Mouse (Mus musculus) myocyte (in vitro differentiated cells): ENCODE data around the gene Klhdc8a. TPM values are rescaled to one million over a fixed set of nuclear protein-coding genes. Genes with fewer than 3 reads are reported as not detected.

Source experiments
- H3K27me3 ChIP-seq: one replicate; pipeline ENCODE4 v1.6.1; 2011; ENCODE audit not compliant: control insufficient read depth, insufficient read depth, insufficient read length
- H3K36me3 ChIP-seq: one replicate; pipeline ENCODE4 v1.6.1; 2011; ENCODE audit not compliant: control insufficient read depth, insufficient read depth
- H3K4me2 ChIP-seq: one replicate; pipeline ENCODE4 v1.6.1; 2011; ENCODE audit warnings: low read depth, control low read depth
- H3K4me3 ChIP-seq: one replicate; pipeline ENCODE4 v1.5.1; 2011; ENCODE audit warnings: mild to moderate bottlenecking, control low read depth, moderate library complexity
- H3K79me2 ChIP-seq: one replicate; pipeline ENCODE4 v1.6.1; 2011; ENCODE audit not compliant: control insufficient read depth, insufficient read depth
- H3ac ChIP-seq: one replicate; pipeline ENCODE4 v1.6.1; 2011; ENCODE audit not compliant: control insufficient read depth, insufficient read length
- CEBPB ChIP-seq: IDR thresholded peaks from 2 replicates; pipeline ENCODE4 v1.6.1; 2011; ENCODE audit warnings: mild to moderate bottlenecking, moderate library complexity; ENCODE audit not compliant: poor library complexity, insufficient read depth, severe bottlenecking
- E2F4 ChIP-seq: IDR thresholded peaks from one replicate; pipeline ENCODE4 v1.6.1; 2011; ENCODE audit warnings: mild to moderate bottlenecking, control low read depth, moderate library complexity; ENCODE audit not compliant: insufficient read depth
- MAX ChIP-seq: IDR thresholded peaks from one replicate; pipeline ENCODE4 v1.6.1; 2011; ENCODE audit warnings: low read depth, mild to moderate bottlenecking, control low read depth
- MYOD1 ChIP-seq, 3 experiments: IDR thresholded peaks; one replicate each; pipeline ENCODE4 v1.6.1; 2011; ENCODE audit warnings: control low read depth in 2 of 3, low read depth in 2 of 3, mild to moderate bottlenecking in 2 of 3, moderate library complexity in 1 of 3; ENCODE audit not compliant: insufficient read length in 2 of 3, control insufficient read depth in 1 of 3
- MYOG ChIP-seq, 3 experiments: IDR thresholded peaks; one replicate each; pipeline ENCODE4 v1.6.1; 2011; ENCODE audit warnings: control low read depth in 2 of 3, low read depth in 2 of 3, mild to moderate bottlenecking in 2 of 3; ENCODE audit not compliant: insufficient read length in 2 of 3, control insufficient read depth in 1 of 3, insufficient read depth in 1 of 3
- POLR2A ChIP-seq: IDR thresholded peaks from one replicate; pipeline ENCODE4 v1.6.1; 2011; ENCODE audit warnings: low read depth, mild to moderate bottlenecking, control low read depth, moderate library complexity; ENCODE audit not compliant: insufficient read length
- POLR2AphosphoS2 ChIP-seq: IDR thresholded peaks from one replicate; pipeline ENCODE4 v1.6.1; 2011; ENCODE audit warnings: low read depth, control low read depth; ENCODE audit not compliant: insufficient read length
- REST ChIP-seq: IDR thresholded peaks from one replicate; pipeline ENCODE4 v1.6.1; 2011; ENCODE audit warnings: mild to moderate bottlenecking, control low read depth, moderate library complexity; ENCODE audit not compliant: insufficient read depth, insufficient read length
- SRF ChIP-seq: IDR thresholded peaks from one replicate; pipeline ENCODE4 v1.6.1; 2011; ENCODE audit warnings: low read depth; ENCODE audit not compliant: control insufficient read depth, insufficient read length
- TCF12 ChIP-seq: IDR thresholded peaks from one replicate; pipeline ENCODE4 v1.6.1; 2011; ENCODE audit warnings: mild to moderate bottlenecking, control low read depth; ENCODE audit not compliant: poor library complexity, insufficient read depth, severe bottlenecking
- TCF3 ChIP-seq: IDR thresholded peaks from one replicate; pipeline ENCODE4 v1.6.1; 2011; ENCODE audit warnings: low read depth, control low read depth; ENCODE audit not compliant: insufficient read length
- USF1 ChIP-seq: IDR thresholded peaks from one replicate; pipeline ENCODE4 v1.6.1; 2011; ENCODE audit warnings: low read depth, mild to moderate bottlenecking, control low read depth, moderate library complexity
- polyA plus RNA-seq: library from polyadenylated mRNA; unstranded; fragments of >200 nt; fragmentation: generic; extraction: Trizol; gene quantifications from one replicate; pipeline ENCODE4 v1.2.1, GENCODE M21; 2012; ENCODE audit warnings: missing spikeins

Gene Klhdc8a
- polyA plus RNA-seq, 1 experiment = 12.4 TPM

DNA sequence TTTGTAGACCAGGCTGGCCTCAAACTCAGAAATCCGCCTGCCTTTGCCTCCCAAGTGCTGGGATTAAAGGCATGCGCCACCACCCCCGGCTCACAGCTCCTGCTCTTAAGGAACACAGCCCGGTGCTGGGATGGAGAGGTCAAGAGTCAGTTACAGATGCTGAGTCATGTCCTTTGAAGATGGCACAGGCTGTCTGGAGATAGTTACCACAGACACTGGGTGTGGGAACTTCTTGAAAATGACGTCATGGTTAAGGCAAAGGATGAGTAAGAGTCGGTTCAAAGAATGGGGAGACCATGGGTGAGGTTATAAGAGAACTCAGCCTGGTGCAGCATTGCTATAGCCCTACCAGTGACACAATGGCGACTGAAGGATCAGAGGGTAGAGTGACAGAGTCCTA lies 33.8 kb upstream of the Klhdc8a start:
- H3K79me2 ChIP-seq = no peaks in the 10 kb centered on the region
- no peak overlapping the region for H3ac ChIP-seq
- H3K4me3 ChIP-seq = no peak overlapping the region
- TF ChIP-seq TCF3 (no peak), MAX (no peak), REST (no peak), SRF (no peak), USF1 (no peak), TCF12 (no peak), E2F4 (no peak), POLR2AphosphoS2 (no peak), MYOG (IDR thresholded peaks at IDR 0.05; ENCODE audit: control insufficient read depth in 1 of 3, insufficient read depth in 1 of 3, insufficient read length in 2 of 3, low read depth in 2 of 3) (no peak), MYOD1 (IDR thresholded peaks at IDR 0.05; ENCODE audit: control insufficient read depth in 1 of 3, insufficient read length in 2 of 3, low read depth in 2 of 3) (no peak), POLR2A (no peak), CEBPB (no peak)
- H3K27me3 ChIP-seq = no peaks in the 10 kb centered on the region
- H3K36me3 ChIP-seq = no peaks in the 10 kb centered on the region
- peak overlapping the region; percentile 13 for H3K4me2 ChIP-seq

DNA sequence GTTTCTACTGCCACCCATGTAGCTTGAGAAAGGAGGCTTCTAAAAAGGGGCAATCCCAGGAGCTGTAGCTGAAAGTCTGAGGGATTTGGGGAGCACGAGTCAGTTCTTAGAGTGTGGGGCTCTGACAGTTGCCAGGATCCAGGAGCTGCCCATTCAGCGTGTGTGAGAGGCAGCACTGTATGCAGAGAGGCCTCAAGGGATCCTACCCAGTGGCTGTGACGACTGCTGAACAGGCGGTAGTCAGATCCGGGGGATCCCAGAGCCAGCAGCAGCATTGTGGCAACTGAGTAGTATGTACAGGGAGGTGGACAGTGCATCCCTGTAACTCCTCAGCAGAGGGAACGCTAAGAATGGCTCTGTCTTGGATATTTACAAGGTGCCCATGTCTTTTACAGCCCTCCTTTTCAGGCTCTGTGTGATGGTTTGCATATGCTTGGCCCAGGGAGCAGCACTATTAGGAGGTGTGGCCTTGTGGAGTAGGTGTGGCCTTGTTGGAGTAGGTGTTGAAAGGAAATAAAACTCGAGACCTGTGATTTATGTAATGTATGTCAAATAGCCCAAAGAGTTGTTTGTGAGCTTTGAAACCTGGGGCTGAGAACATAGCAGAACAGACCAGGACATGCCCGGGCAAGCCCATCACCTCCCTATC lies 33.1 kb upstream of the Klhdc8a start:
- H3K27me3 ChIP-seq = no peaks in the 10 kb centered on the region
- peak overlapping the region; percentile 13 for H3K4me2 ChIP-seq
- no peak for TF ChIP-seq REST
- no peak for TF ChIP-seq E2F4
- TF ChIP-seq MYOD1 (IDR thresholded peaks at IDR 0.05; ENCODE audit: control insufficient read depth in 1 of 3, insufficient read length in 2 of 3, low read depth in 2 of 3) = no peak
- no peak for TF ChIP-seq MAX
- TF ChIP-seq SRF = no peak
- TF ChIP-seq TCF12 = no peak
- TF ChIP-seq USF1 = no peak
- TF ChIP-seq TCF3 = no peak
- TF ChIP-seq POLR2AphosphoS2 = no peak
- TF ChIP-seq CEBPB = no peak
- H3K4me3 ChIP-seq = no peak overlapping the region
- no peak overlapping the region for H3ac ChIP-seq
- no peaks in the 10 kb centered on the region for H3K79me2 ChIP-seq
- no peaks in the 10 kb centered on the region for H3K36me3 ChIP-seq

GRCm38 (mm10) chr1:132265936-132266335 lies 32.5 kb upstream of the Klhdc8a start:
- Histone ChIP-seq H3K79me2 (no peaks in the 10 kb centered on the region), H3ac (no peak overlapping the region), H3K4me3 (no peak overlapping the region), H3K4me2 (no peak overlapping the region), H3K27me3 (no peaks in the 10 kb centered on the region), H3K36me3 (no peaks in the 10 kb centered on the region)
- TF ChIP-seq SRF (no peak), USF1 (no peak), TCF3 (no peak), TCF12 (no peak), MYOG (IDR thresholded peaks at IDR 0.05; ENCODE audit: control insufficient read depth in 1 of 3, insufficient read depth in 1 of 3, insufficient read length in 2 of 3, low read depth in 2 of 3) (no peak), MYOD1 (IDR thresholded peaks at IDR 0.05; ENCODE audit: control insufficient read depth in 1 of 3, insufficient read length in 2 of 3, low read depth in 2 of 3) (no peak), E2F4 (no peak), MAX (no peak), REST (no peak), CEBPB (no peak), POLR2A (no peak), POLR2AphosphoS2 (no peak)

- Histone ChIP-seq H3K27me3 (no peaks in the 10 kb centered on the region), H3K79me2 (no peaks in the 10 kb centered on the region), H3ac (no peak overlapping the region), H3K4me3 (no peak overlapping the region), H3K36me3 (no peaks in the 10 kb centered on the region), H3K4me2 (peak overlapping the region; percentile 65)
- TF ChIP-seq TCF3 (no peak), TCF12 (no peak), REST (no peak), SRF (no peak), POLR2AphosphoS2 (no peak), CEBPB (peak; percentile 66), E2F4 (no peak)
Measured at GRCm38 (mm10) chr1:132266791-132267557, 31.5 kb upstream of the Klhdc8a start.
